Mouse (Mus musculus) monocyte, adult 2 months (primary cell): ENCODE data around the gene Nup107.
"Not testable (repeated sequence)": the region's sequence is repeated elsewhere in the genome, so short reads cannot be mapped to it uniquely, and the experiment has no call there.

Source experiments
- DNase-seq, 2 experiments: peaks; one replicate each; pipeline ENCODE4 v3.0.0; 2022; ENCODE audit warnings: low spot score in 2 of 2, low read depth in 1 of 2

Gene Nup107

GRCm38 (mm10) chr10:117738928-117739647 lies 53.4 kb downstream of the Nup107 start:
- no peak for DNase-seq

- no peak for DNase-seq
These were observed 54.2 kb downstream of the Nup107 start for GRCm38 (mm10) chr10:117738140-117738921.

GRCm38 (mm10) chr10:117737498-117737897 lies 55.0 kb downstream of the Nup107 start:
- DNase-seq, result not testable (repeated sequence)

GRCm38 (mm10) chr10:117737075-117737474 lies 55.4 kb downstream of the Nup107 start:
- no peak for DNase-seq

GRCm38 (mm10) chr10:117736573-117736972 lies 55.9 kb downstream of the Nup107 start:
- no peak for DNase-seq

DNA sequence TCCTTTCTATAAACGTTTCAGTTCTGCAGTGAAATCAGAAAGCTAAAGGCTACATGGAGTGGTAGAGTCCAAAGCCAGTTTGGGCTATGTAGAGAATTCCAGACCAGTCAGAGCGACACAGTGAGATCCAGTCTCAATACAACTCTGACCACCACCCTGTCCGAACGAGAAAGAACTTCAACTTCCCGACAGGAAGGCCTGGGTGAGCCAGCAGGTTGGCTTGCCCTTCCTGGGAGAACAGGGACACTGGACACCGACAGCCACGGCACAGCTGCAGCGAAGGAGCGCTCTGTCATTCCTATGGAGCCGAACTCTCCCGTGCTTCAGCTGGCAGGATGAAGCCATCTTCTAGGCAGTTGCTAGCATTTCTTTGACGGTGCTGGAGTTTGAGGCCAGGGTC lies 57.1 kb downstream of the Nup107 start:
- not testable (repeated sequence) for DNase-seq

GRCm38 (mm10) chr10:117734104-117734852 lies 58.2 kb downstream of the Nup107 start:
- not testable (repeated sequence) for DNase-seq

- DNase-seq, result not testable (repeated sequence)
These were observed 58.9 kb downstream of the Nup107 start for GRCm38 (mm10) chr10:117733626-117734025.

DNA sequence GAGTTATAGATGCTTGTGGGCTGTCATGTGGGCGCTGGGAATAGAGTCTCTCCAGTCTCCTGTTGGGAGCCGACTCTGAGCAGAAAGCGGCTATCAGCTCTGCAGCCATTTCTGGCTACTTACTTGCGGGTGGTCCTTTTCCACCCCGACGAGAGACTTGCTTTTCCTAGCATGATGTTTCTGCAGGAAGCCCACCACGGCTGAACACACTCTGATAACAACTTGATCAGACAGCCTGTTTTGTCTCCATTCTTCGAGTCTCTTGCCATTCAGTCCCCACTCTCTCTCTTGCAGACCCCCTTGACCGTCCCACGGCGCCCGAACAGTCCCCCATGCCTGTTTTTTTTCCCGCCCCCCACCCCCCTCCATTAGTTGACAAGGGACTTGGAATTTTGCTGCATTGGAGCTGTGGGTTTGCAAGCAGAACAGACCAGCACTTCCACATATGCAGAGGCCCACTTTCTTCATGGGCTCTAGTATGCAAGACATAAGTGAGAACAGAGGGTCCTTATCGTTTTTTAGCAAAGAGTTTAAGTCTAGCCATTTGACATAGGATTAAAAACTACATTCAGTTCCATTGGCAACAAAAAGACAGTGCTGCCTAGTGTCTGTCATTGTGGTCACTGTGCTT lies 59.4 kb downstream of the Nup107 start:
- DNase-seq, result no peak

GRCm38 (mm10) chr10:117732184-117732583 lies 60.3 kb downstream of the Nup107 start:
- no peak for DNase-seq

- no peak for DNase-seq
These were observed 61.0 kb downstream of the Nup107 start for GRCm38 (mm10) chr10:117731244-117732101.

- DNase-seq, result no peak
These were observed 61.8 kb downstream of the Nup107 start for GRCm38 (mm10) chr10:117730637-117731203.

DNA sequence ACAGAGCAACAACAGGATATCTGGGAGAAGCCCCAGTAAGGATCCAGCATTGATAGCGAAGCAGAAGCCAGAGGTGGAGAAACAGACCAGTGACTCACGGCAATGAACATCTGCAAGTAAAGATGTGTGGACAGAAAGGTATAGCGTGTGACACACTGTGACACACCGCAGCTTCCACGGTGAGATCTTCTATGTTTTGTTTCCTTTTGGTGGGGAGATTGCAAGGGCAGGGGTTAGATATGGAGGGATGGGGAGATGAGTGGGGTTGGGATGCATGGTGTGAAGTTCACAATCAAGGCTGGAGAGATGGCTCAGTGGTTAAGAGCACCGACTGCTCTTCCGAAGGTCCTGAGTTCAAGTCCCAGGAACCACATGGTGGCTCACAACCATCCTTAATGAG lies 62.4 kb downstream of the Nup107 start:
- DNase-seq, result no peak

- no peak for DNase-seq
These were observed 63.2 kb downstream of the Nup107 start for GRCm38 (mm10) chr10:117729139-117729814.

DNA sequence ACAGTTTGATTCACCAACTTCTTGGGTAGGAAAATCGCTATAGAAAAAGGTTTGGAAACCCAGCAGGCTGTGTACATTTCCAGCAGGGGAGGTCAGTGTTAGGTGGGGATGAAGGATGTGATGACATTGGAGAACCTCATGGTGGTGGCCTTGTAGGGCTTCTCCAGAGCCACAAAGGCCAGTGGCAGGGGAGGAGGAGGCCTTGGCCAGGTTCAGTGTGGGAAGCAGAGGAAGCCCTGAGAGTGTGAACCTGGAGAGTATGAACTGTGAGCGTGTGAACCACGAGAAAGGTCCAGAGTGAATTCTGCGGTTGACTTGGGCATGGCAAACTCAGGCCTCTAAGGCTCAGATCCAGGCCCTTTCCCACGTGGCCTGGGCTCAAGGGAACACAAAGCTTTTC lies 63.9 kb downstream of the Nup107 start:
- no peak for DNase-seq

DNA sequence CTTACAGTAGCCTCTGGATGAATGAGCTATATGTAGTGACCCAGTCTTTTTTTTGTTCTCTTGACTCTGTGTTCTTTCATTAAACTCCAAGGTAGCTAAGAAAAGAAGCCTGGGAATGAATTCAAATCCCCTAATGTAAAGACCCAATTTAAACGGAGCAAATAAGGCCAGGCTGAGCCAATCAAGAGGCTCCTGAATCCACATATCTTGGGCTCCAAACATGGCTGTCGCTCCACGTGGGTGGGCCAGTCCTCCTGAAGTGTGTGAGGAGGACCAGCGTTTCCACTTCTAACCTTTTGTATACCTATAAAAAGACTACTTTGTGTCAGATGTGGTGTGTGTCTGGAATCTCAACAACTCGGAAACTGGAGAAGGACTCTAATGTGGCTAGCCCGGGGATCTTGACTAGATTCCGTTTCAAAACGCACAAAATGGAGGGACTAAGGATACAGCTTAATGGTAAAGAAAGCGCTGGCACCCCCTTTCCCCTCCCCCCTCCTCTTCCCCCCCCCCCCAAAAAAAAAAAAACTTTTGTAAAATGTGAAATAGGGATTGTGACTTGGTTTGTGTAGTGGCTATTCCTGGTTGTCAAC lies 64.9 kb downstream of the Nup107 start:
- DNase-seq, result no peak

- no peak for DNase-seq
These were observed 65.6 kb downstream of the Nup107 start for GRCm38 (mm10) chr10:117726888-117727385.

- DNase-seq, result no peak
These were observed 66.2 kb downstream of the Nup107 start for GRCm38 (mm10) chr10:117726350-117726749.

GRCm38 (mm10) chr10:117725671-117726070 lies 66.8 kb downstream of the Nup107 start:
- no peak for DNase-seq
